Mouse (Mus musculus) embryo, embryonic 11.5 days (tissue): ENCODE measurements around the gene Rapgef6.
A peak's percentile ranks its signal among the peaks of the same experiment; 100 is the strongest.

Experiments
- DNase-seq: peaks from one replicate; pipeline ENCODE4 v3.0.0-alpha.2; 2012; ENCODE audit warnings: low read depth, low spot score

Gene Rapgef6

DNA sequence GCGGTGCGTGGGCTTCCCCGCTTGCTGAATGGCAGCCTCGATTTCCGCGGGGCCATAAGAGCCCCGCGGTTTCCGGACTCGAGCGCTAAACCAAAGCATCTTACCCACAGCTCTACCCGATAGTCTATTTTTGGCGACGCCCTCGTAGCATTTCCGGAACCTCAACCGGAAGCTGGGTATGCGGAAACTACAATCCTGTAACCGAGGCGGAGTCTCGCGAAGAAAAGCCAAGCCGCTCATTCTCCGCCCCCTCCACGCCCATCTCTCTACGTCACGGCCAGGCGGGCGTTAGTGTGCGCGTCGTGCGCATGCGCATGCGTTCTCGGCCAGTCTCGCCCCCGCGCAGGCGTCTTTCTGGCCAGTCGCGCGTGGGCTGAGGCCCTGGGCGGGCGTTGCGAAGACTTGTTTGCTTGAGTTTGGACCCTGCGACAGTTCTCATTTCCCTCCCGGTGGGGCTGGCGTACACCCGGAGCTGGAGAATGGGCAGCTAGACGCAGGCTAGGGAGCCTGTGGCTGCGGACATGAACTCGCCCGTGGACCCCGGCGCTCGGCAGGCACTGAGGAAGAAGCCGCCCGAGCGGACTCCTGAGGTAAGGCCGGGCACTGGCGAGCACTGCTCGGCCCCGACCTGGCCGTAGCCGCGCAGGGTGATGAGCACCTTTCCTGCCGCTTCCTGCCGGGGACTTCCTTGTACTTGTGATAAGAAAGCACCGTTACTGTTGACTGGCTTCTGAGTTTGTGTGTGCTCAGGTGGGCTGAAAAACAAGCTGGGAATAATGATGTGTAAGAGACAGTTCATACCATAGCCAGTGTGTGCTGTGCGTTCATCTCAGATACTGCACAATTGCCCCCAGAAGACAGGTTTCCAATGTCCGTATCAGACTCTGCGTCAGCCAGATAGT lies at the start of gene Rapgef6:
Gene Rapgef6 (plus strand): TSS at position 319 of the 902 bp plus-strand sequence.
- DNase-seq: peak; percentile 99

- no peak for DNase-seq
These were observed 44.2 kb upstream of the Rapgef6 start for GRCm38 (mm10) chr11:54478414-54478813.

DNA sequence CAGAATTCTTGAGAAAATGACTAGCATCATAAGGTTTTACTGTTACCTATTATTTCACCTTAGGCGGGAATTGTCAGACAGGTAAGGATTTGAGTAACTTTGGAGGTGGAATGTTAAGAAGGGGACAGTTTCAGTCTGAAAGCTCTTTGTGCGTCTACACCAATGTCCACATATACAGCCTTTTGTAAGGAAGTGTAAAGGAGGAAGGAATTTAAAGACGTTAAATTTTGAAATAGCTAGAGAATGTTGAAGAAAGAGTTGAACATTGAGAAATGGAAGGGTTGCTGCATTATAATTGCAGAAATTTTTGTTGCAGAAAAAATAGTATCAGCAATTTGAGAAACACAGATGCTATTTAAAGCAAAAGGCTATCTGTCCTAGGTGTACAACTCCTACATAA lies 36.6 kb upstream of the Rapgef6 start:
- DNase-seq: no peak

DNA sequence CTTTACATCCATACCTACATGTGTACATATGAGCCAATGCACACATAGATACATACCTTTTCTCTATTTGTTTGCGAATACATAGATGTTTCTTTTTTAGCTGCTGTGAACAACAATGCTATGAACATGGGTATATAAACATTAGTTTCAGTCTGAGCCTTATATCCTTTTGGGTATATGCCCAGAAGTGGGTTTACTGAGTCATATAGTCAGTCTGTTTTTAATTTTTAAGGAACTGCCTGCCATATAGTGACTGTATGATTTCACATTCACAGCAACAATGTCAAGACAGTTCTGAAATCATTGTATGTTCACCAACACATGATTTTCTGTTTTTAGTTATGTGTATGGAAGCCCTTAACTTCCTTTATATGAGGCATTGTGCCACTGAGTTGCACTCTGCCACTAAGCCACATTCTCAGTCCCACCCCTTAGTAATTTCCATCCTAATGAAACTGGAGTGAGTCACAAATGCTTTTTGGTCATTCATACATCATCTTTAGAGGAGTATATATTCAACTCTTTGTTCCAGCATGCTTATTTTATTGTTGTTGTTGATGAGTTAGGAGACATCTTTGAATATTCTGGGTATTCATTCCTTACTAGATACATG lies 30.6 kb upstream of the Rapgef6 start:
- no peak for DNase-seq

GRCm38 (mm10) chr11:54492559-54492958 lies 30.1 kb upstream of the Rapgef6 start:
- DNase-seq: no peak

DNA sequence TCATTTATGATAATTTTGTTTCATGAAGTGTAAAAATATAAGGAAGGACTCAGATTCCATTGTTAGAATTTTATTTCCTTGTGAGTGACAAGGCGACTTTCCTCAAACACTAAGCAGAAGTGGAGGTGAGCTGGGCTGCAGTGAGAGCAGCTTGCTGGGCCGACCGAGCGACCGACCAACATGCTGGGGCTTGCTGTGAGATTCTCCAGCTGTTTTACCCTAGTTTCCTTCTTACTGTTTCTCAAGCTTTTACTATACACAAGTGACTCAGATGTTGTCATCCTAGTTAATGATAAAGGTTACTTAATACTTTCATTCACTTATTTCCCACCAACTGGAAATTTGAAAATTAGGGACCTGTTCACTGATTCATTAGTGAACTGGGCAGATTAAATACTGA lies 22.8 kb upstream of the Rapgef6 start:
- no peak for DNase-seq

DNA sequence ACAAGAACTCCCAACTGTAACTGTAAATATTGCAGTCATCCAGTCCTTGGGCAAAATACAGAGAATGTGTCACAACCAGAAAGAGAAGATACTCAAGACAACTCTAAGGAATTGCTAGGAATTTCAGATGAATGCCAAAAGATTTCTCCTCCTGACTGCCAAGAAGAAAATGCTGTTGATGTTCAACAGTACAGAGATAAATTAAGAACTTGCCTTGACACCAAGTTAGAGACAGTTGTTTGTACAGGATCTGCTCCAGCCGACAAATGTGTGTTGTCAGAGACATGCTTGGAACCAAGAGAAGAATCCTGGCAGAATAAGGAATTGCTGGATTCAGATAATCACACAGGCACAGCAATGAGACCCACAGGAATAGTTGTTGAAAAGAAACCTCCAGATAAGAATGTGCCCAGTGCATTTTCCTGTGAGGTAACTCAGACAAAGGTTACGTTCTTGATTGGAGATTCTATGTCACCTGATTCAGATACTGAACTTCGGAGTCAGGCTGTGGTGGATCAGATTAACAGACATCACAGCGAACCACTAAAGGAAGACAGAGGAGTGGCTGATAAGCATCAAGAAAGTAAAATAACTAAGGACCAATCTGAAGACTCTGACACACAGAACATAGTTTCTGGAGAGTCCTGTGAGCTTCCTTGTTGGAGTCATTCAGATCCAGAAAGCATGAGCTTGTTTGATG lies 20.0 kb upstream of the Rapgef6 start:
- DNase-seq: no peak

GRCm38 (mm10) chr11:54513584-54513983 lies 9.1 kb upstream of the Rapgef6 start:
- DNase-seq: no peak

- DNase-seq: no peak
These were observed 619 bp upstream of the Rapgef6 start for GRCm38 (mm10) chr11:54521927-54522528.

DNA sequence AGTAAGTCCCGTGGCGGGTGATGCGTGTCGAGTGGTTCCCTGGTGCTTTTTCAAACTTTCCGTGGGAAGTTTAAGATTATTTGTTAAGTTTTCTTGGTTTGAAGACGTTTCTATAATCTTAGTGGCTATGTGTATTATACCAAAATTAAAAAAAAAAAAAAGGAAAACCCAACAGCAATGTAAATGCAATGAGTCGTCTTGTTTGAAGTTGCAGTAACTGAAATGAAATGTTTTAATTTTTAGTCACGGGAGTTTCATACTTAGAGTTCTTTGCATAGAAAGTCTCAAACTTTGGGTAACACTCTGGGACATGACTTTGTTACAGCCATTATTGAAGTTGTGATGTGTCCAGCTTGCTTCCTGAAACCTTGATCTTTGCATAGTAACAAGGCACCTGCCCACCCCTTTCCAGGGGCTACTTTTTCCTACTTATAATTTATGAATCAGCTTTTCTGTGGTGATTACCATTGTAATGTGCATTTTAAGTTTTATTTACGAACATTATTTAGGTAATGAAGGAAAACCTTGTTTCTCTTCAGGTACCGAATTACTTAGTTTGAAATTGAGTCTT lies 869 bp downstream of the Rapgef6 start:
- DNase-seq: no peak

DNA sequence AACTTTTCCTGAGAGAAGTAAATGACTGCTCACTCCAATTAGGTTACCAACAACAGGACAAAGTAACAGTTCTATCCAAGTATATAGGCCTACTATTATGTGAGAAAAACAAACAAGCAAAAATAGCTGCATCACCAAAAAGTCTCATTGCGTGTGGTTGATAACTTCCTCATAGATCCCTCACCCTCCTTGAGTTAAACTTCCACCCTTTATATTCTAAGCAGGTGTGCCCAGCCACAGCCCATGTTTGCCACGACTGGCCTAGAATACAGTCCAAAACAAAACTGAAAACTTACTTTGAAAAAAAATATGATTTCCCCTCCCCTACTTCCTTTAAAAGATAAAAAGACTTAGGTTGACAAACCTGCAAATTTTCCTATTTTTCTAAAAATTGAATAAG lies 5.4 kb downstream of the Rapgef6 start:
- no peak for DNase-seq

- DNase-seq: no peak
These were observed 7.7 kb downstream of the Rapgef6 start for GRCm38 (mm10) chr11:54530391-54530790.

- no peak for DNase-seq
These were observed 8.3 kb downstream of the Rapgef6 start for GRCm38 (mm10) chr11:54530916-54531315.

GRCm38 (mm10) chr11:54533834-54534233 lies 11.2 kb downstream of the Rapgef6 start:
- DNase-seq: no peak

DNA sequence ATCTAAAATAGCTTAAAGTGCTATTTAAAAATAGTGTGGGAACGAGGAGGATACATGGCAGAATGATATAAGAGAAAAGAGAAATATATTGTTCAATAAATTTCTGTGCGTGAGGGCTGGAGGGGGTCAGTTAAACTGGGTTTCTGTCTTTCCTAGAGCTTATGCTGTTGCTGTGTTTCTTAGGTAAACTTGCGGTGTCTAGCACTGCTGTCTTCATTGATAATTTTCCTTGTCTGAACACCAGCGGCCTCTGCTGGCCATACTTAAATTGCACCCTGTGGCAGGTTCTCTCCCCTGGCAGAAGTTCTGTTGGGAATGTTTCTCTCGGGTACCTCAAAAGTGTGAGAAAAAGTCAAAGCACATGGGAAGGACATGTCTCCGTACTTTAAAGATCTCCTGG lies 12.2 kb downstream of the Rapgef6 start:
- peak; percentile 22 for DNase-seq

GRCm38 (mm10) chr11:54539031-54539430 lies 16.4 kb downstream of the Rapgef6 start:
- no peak for DNase-seq

- no peak for DNase-seq
These were observed 16.8 kb downstream of the Rapgef6 start for GRCm38 (mm10) chr11:54539486-54539885.

DNA sequence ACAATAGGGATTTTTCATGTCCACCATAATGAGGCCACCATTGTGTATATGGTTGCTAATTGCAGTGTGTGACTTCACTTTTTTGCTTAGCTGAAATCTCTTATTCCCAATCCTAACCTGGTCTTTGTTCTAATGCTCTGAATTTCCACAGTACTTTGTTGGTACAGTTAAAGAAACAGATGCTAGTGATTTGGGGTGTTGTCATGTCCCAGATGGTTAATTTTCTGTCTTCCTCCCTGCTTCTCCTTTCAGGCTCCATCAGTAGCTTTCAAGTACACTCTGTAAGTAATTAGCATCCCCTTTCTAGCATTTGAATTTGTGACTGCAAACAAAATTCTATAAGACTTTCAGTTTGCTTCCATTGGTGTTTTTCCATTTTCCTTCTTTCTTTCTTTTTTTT lies 17.7 kb downstream of the Rapgef6 start:
- DNase-seq: no peak

DNA sequence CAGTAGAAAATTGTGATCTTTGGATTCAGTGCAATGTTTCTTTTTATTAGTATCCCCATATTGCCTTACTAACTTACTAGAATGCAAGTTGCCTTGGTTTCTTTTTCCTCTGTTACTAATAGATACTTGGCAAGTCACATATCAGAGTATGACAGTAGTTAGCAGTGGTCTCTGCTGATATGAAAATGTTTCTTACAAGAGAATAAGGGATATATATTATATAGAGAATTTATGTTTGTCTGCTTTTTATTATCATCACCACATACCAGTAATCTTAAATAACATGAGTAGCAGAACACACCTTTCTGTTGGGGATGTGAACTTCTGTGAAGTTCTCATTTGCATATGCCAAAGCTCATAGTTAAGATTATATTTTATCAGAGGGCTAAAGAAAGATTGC lies 19.8 kb downstream of the Rapgef6 start:
- DNase-seq: no peak

DNA sequence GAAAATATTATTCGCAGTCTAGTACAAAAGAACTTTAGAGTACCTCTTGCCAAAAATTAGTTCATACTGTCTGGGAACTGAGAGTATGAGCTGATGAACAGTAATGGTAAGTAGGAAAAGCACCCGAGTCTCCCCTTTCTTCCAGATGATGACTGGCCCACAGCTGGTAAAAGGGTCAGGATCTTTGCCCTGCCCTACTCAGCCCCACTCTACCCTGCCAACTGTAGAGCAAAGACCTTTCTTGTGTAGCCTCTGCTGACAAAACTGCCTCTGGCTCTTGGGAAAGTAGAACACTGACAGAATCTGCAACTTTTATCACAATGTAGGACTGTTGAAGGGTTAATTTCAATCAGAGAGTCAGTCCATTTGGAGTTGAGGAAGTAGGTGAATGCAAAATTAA lies 32.3 kb downstream of the Rapgef6 start:
- DNase-seq: no peak

- DNase-seq: no peak
These were observed 40.1 kb downstream of the Rapgef6 start for GRCm38 (mm10) chr11:54562761-54563160.

DNA sequence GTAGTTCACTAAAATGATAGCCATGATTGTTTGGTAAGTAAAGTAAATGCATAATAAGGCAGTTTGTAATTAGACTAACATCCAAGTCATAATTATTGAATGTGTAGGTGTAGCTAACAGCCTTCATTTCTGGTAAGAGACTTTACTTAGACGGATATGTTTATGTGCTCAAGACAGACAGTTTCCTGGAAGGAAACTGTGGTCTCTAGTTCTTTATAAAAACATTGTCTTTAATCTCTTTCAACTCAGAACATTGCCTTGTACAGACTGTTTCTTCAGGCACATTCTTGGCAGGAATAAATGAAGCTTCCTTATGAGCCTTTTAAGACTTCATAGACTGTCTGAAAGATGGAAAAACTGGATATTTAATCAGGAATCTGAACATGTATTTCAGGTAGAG lies 45.3 kb downstream of the Rapgef6 start:
- no peak for DNase-seq
